Mouse (Mus musculus) ES-Bruce4 (cell line): ENCODE measurements at regions not wholly inside any gene's neighbourhood (a gene's known extent, or its start where the extent isn't known, plus 50 kb on each side); places are given as distances from the start of the nearest gene placed in this dataset.

ENCODE experiments used
- CTCF ChIP-seq: IDR thresholded peaks from one replicate; pipeline ENCODE4 v1.8.1; 2011; ENCODE audit warnings: low read depth, low read length
- POLR2A ChIP-seq: IDR thresholded peaks from one replicate; pipeline ENCODE4 v1.8.1; 2011; ENCODE audit warnings: low read length; ENCODE audit not compliant: insufficient read depth

- TF ChIP-seq CTCF: no peak
- no peak for TF ChIP-seq POLR2A
Observed at GRCm38 (mm10) chr11:104075394-104075793, 57.3 kb upstream of the Crhr1 start.
